Mouse (Mus musculus) testis, adult 2 months (tissue): ENCODE results near the gene Tmem107.

ENCODE experiments used
- CTCF ChIP-seq: fragments of 200-500 bp; IDR thresholded peaks from 2 replicates; pipeline ENCODE4 v1.5.1; 2012; ENCODE audit warnings: low read depth, mild to moderate bottlenecking, inconsistent platforms, low read length, moderate library complexity; ENCODE audit not compliant: control insufficient read depth, insufficient read depth, insufficient replicate concordance
- POLR2A ChIP-seq: fragments of 200-500 bp; IDR thresholded peaks from 2 replicates; pipeline ENCODE4 v1.6.1; 2012; ENCODE audit warnings: low read depth, mild to moderate bottlenecking, inconsistent platforms, low read length, moderate library complexity; ENCODE audit not compliant: control insufficient read depth

DNA sequence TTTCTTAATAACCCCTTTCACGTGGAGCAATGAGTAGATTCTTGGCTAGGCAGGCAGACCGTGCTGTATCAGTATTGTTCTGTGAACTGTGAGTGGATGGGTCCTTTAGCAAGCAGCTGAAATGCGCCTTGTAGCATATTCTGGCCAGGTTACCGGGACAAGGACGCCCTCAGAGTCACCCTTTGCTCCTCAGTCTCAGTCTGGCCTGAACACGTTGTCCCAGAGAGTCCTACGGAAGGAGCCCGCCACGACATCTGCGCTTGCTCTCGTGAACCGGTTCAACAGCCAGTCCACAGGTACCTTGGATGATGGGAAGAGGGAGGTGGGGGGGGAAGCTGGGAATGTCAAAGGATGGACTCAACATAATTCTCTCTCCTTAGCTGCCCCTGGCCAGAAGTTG, 23.0 kb upstream of the Tmem107 start:
- TF ChIP-seq CTCF (no peak), POLR2A (no peak)
